Mouse (Mus musculus): Measurements from ENCODE around the gene Vps13d.

The Vps13d gene

GRCm38 (mm10) chr4:144998808-144999571 is 195.8 kb downstream of the Vps13d start:
- no peak for DNase-seq

- DNase-seq: no peak
Observed at GRCm38 (mm10) chr4:144997887-144998658, 196.7 kb downstream of the Vps13d start.

GRCm38 (mm10) chr4:144996996-144997820 is 197.6 kb downstream of the Vps13d start:
- DNase-seq: no peak

- no peak for DNase-seq
Observed at GRCm38 (mm10) chr4:144995826-144996225, 199.0 kb downstream of the Vps13d start.

GRCm38 (mm10) chr4:144993047-144993917 is 201.5 kb downstream of the Vps13d start:
- DNase-seq: no peak

GRCm38 (mm10) chr4:144992413-144992812 is 202.4 kb downstream of the Vps13d start:
- DNase-seq: no peak

GRCm38 (mm10) chr4:144988443-144989206 is 206.2 kb downstream of the Vps13d start:
- peak; percentile 76 for DNase-seq

GRCm38 (mm10) chr4:144986016-144986805 is 208.6 kb downstream of the Vps13d start:
- no peak for DNase-seq

GRCm38 (mm10) chr4:144983821-144984371 is 210.9 kb downstream of the Vps13d start:
- DNase-seq: no peak

- DNase-seq: no peak
Observed at GRCm38 (mm10) chr4:144983228-144983744, 211.5 kb downstream of the Vps13d start.

- DNase-seq: no peak
Observed at GRCm38 (mm10) chr4:144980811-144981551, 213.8 kb downstream of the Vps13d start.

- no peak for DNase-seq
Observed at GRCm38 (mm10) chr4:144980110-144980509, 214.7 kb downstream of the Vps13d start.

GRCm38 (mm10) chr4:144978039-144978438 is 216.8 kb downstream of the Vps13d start:
- no peak for DNase-seq

GRCm38 (mm10) chr4:144977057-144977456 is 217.7 kb downstream of the Vps13d start:
- no peak for DNase-seq

GRCm38 (mm10) chr4:144975505-144975904 is 219.3 kb downstream of the Vps13d start:
- DNase-seq: no peak

- DNase-seq: no peak
Observed at GRCm38 (mm10) chr4:144974458-144974857, 220.3 kb downstream of the Vps13d start.

GRCm38 (mm10) chr4:144972948-144973720 is 221.7 kb downstream of the Vps13d start:
- no peak for DNase-seq

GRCm38 (mm10) chr4:144971048-144971447 is 223.8 kb downstream of the Vps13d start:
- DNase-seq: no peak
